Mouse (Mus musculus) small intestine, adult 10 weeks (tissue): ENCODE data around the gene Pfkm. TPM values are rescaled to one million over a fixed set of nuclear protein-coding genes. Genes with fewer than 3 reads are reported as not detected.

ENCODE experiments used
- polyA plus RNA-seq: library from polyadenylated mRNA; stranded (reverse); fragments of 350-450 nt; fragmentation: Illumina TruSeq; extraction: RNeasy Lipid Tissue Mini Kit (QIAGEN cat#74804); gene quantifications from one replicate; pipeline ENCODE4 v1.2.3, GENCODE M21; 2014; ENCODE audit warnings: low replicate concordance

Gene Pfkm
- 1.2 TPM for polyA plus RNA-seq

GRCm38 (mm10) chr15:98092372-98093120 is at the start of gene Pfkm:
Pfkm (plus strand) TSS chr15:98092589.

GRCm38 (mm10) chr15:98093121-98094011 is 977 bp downstream of the Pfkm start, which contains the start of gene Senp1:
Senp1 (minus strand) TSS chr15:98093744.

GRCm38 (mm10) chr15:98165525-98165924 is 73.1 kb downstream of the Pfkm start, which contains the start of gene Asb8:
Asb8 (minus strand) TSS chr15:98165625.

GRCm38 (mm10) chr15:98166963-98167644 is 74.7 kb downstream of the Pfkm start, which contains the start of gene Ccdc184:
Ccdc184 (plus strand) TSS chr15:98167158.

Other genes with a start within 250 kb of the Pfkm start
- gene Hdac7, start 248.1 kb upstream of the Pfkm start, polyA plus RNA-seq: 0.93 TPM
- 149 TPM for gene Vdr, start 182.0 kb upstream of the Pfkm start, polyA plus RNA-seq
- 1.7 TPM for gene Tmem106c, start 128.4 kb upstream of the Pfkm start, polyA plus RNA-seq
- not detected for gene Col2a1, start 87.9 kb upstream of the Pfkm start, polyA plus RNA-seq
- gene Senp1, start 1.2 kb downstream of the Pfkm start, polyA plus RNA-seq: 24.5 TPM
- gene Asb8, start 73.0 kb downstream of the Pfkm start, polyA plus RNA-seq: 21.4 TPM
- gene Ccdc184, start 74.6 kb downstream of the Pfkm start, polyA plus RNA-seq: not detected
- not detected for gene Olfr288, start 103.0 kb downstream of the Pfkm start, polyA plus RNA-seq
- gene Gm44579, start 128.4 kb downstream of the Pfkm start, polyA plus RNA-seq: not detected
- gene Olfr287, start 128.5 kb downstream of the Pfkm start, polyA plus RNA-seq: not detected
- gene Olfr286, start 141.9 kb downstream of the Pfkm start, polyA plus RNA-seq: not detected
- gene H1fnt, start 164.7 kb downstream of the Pfkm start, polyA plus RNA-seq: not detected
- gene Zfp641, start 203.6 kb downstream of the Pfkm start, polyA plus RNA-seq: 0.63 TPM
- not detected for gene Olfr285, start 224.8 kb downstream of the Pfkm start, polyA plus RNA-seq
- gene Olfr284, start 248.4 kb downstream of the Pfkm start, polyA plus RNA-seq: not detected